Mouse (Mus musculus) adrenal gland, postnatal 4 days (tissue): ENCODE results near the gene Uevld. TPM values are rescaled to one million over a fixed set of nuclear protein-coding genes. Genes with fewer than 3 reads are reported as not detected.
"Not testable (repeated sequence)": the region's sequence is repeated elsewhere in the genome, so short reads cannot be mapped to it uniquely, and the experiment has no call there.

Experiments
- DNase-seq, 2 experiments: peaks; one replicate each; pipeline ENCODE4 v3.0.0; 2021 to 2022; ENCODE audit warnings: low spot score in 2 of 2, mixed read lengths in 2 of 2
- total RNA-seq, 2 experiments: library from RNA; stranded (reverse); gene quantifications; 2 replicates each; pipeline ENCODE4 v1.2.3; 2021

The Uevld gene
- total RNA-seq, 2 experiments from 2014 or later, result 22.9 to 23.6 TPM

GRCm38 (mm10) chr7:46975456-46975855 is 17.1 kb upstream of the Uevld start:
- DNase-seq, result no peak

- DNase-seq, result no peak
Observed at GRCm38 (mm10) chr7:46974648-46975047, 16.3 kb upstream of the Uevld start.

- no peak for DNase-seq
Observed at GRCm38 (mm10) chr7:46969898-46970297, 11.6 kb upstream of the Uevld start.

- DNase-seq, result no peak
Observed at GRCm38 (mm10) chr7:46964070-46964469, 5.7 kb upstream of the Uevld start.

- DNase-seq, result peak in 1 of 2 experiments; percentile 59
Observed at GRCm38 (mm10) chr7:46962806-46963618, 4.7 kb upstream of the Uevld start.

- no peak for DNase-seq
Observed at GRCm38 (mm10) chr7:46962132-46962531, 3.8 kb upstream of the Uevld start.

GRCm38 (mm10) chr7:46960991-46961390 is 2.7 kb upstream of the Uevld start:
- no peak for DNase-seq

GRCm38 (mm10) chr7:46958853-46959252 is 526 bp upstream of the Uevld start:
- no peak for DNase-seq

- DNase-seq, result peak in 1 of 2 experiments; percentile 7
Observed at GRCm38 (mm10) chr7:46935847-46936246, 22.5 kb downstream of the Uevld start.

- DNase-seq, result no peak
Observed at GRCm38 (mm10) chr7:46934788-46935187, 23.5 kb downstream of the Uevld start.

- no peak for DNase-seq
Observed at GRCm38 (mm10) chr7:46931370-46931769, 27.0 kb downstream of the Uevld start.

- DNase-seq, result no peak
Observed at GRCm38 (mm10) chr7:46928291-46928690, 30.0 kb downstream of the Uevld start.

GRCm38 (mm10) chr7:46922075-46922474 is 36.3 kb downstream of the Uevld start:
- no peak for DNase-seq

- peak; percentile 86 to 91 for DNase-seq
Observed at GRCm38 (mm10) chr7:46919551-46920176, 38.7 kb downstream of the Uevld start, which contains the start of gene Tsg101. Gene Tsg101 (minus strand): TSS chr7:46919969.

GRCm38 (mm10) chr7:46918678-46919371 is 39.5 kb downstream of the Uevld start:
- no peak for DNase-seq

GRCm38 (mm10) chr7:46916376-46916775 is 42.0 kb downstream of the Uevld start:
- no peak for DNase-seq

GRCm38 (mm10) chr7:46911250-46911649 is 47.1 kb downstream of the Uevld start:
- DNase-seq, result no peak

GRCm38 (mm10) chr7:46899343-46899742 is 59.0 kb downstream of the Uevld start:
- no peak for DNase-seq

GRCm38 (mm10) chr7:46895511-46895910 is 62.8 kb downstream of the Uevld start:
- no peak for DNase-seq

GRCm38 (mm10) chr7:46883304-46883703 is 75.0 kb downstream of the Uevld start:
- no peak for DNase-seq

GRCm38 (mm10) chr7:46881941-46882340 is 76.4 kb downstream of the Uevld start:
- DNase-seq, result not testable (repeated sequence)

GRCm38 (mm10) chr7:46880992-46881391 is 77.3 kb downstream of the Uevld start:
- DNase-seq, result no peak
